Mouse (Mus musculus): ENCODE results near the gene Sdk2. TPM values are rescaled to one million over a fixed set of nuclear protein-coding genes. Genes with fewer than 3 reads are reported as not detected.

Sdk2 gene
- total RNA-seq (2014; fragmentation: Nextera tagmentation) = not detected in 2 replicates
- not detected in 2 replicates for total RNA-seq (2017)

- no peak for ATAC-seq (replicated peaks; ENCODE audit: low FRiP score, low TSS enrichment, poor library complexity, severe bottlenecking)
Observed at GRCm38 (mm10) chr11:114066951-114067762, at the start of gene Sdk2. Sdk2 (minus strand) TSS chr11:114067046.

GRCm38 (mm10) chr11:114115077-114115476 lies 48.2 kb upstream of the Sdk2 start:
- ATAC-seq (replicated peaks; ENCODE audit: low FRiP score, low TSS enrichment, poor library complexity, severe bottlenecking) = no peak

GRCm38 (mm10) chr11:114114674-114115073 lies 47.8 kb upstream of the Sdk2 start:
- no peak for ATAC-seq (replicated peaks; ENCODE audit: low FRiP score, low TSS enrichment, poor library complexity, severe bottlenecking)

- ATAC-seq (replicated peaks; ENCODE audit: low FRiP score, low TSS enrichment, poor library complexity, severe bottlenecking) = no peak
Observed at GRCm38 (mm10) chr11:114110851-114111250, 44.0 kb upstream of the Sdk2 start.

- no peak for ATAC-seq (replicated peaks; ENCODE audit: low FRiP score, low TSS enrichment, poor library complexity, severe bottlenecking)
Observed at GRCm38 (mm10) chr11:114093636-114094035, 26.8 kb upstream of the Sdk2 start.

GRCm38 (mm10) chr11:114093175-114093574 lies 26.3 kb upstream of the Sdk2 start:
- ATAC-seq (replicated peaks; ENCODE audit: low FRiP score, low TSS enrichment, poor library complexity, severe bottlenecking) = no peak

GRCm38 (mm10) chr11:114080606-114081005 lies 13.8 kb upstream of the Sdk2 start:
- no peak for ATAC-seq (replicated peaks; ENCODE audit: low FRiP score, low TSS enrichment, poor library complexity, severe bottlenecking)

GRCm38 (mm10) chr11:114072644-114073043 lies 5.8 kb upstream of the Sdk2 start:
- ATAC-seq (replicated peaks; ENCODE audit: low FRiP score, low TSS enrichment, poor library complexity, severe bottlenecking) = no peak

GRCm38 (mm10) chr11:114071998-114072397 lies 5.2 kb upstream of the Sdk2 start:
- no peak for ATAC-seq (replicated peaks; ENCODE audit: low FRiP score, low TSS enrichment, poor library complexity, severe bottlenecking)

- ATAC-seq (replicated peaks; ENCODE audit: low FRiP score, low TSS enrichment, poor library complexity, severe bottlenecking) = no peak
Observed at GRCm38 (mm10) chr11:114070881-114071280, 4.0 kb upstream of the Sdk2 start.

GRCm38 (mm10) chr11:114070131-114070530 lies 3.3 kb upstream of the Sdk2 start:
- ATAC-seq (replicated peaks; ENCODE audit: low FRiP score, low TSS enrichment, poor library complexity, severe bottlenecking) = no peak

GRCm38 (mm10) chr11:114068390-114068789 lies 1.5 kb upstream of the Sdk2 start:
- ATAC-seq (replicated peaks; ENCODE audit: low FRiP score, low TSS enrichment, poor library complexity, severe bottlenecking) = peak; percentile 72

- ATAC-seq (replicated peaks; ENCODE audit: low FRiP score, low TSS enrichment, poor library complexity, severe bottlenecking) = no peak
Observed at GRCm38 (mm10) chr11:114066098-114066950, 522 bp downstream of the Sdk2 start.

- no peak for ATAC-seq (replicated peaks; ENCODE audit: low FRiP score, low TSS enrichment, poor library complexity, severe bottlenecking)
Observed at GRCm38 (mm10) chr11:114065596-114065995, 1.2 kb downstream of the Sdk2 start.

- ATAC-seq (replicated peaks; ENCODE audit: low FRiP score, low TSS enrichment, poor library complexity, severe bottlenecking) = no peak
Observed at GRCm38 (mm10) chr11:114064871-114065388, 1.9 kb downstream of the Sdk2 start.

GRCm38 (mm10) chr11:114061946-114062345 lies 4.9 kb downstream of the Sdk2 start:
- ATAC-seq (replicated peaks; ENCODE audit: low FRiP score, low TSS enrichment, poor library complexity, severe bottlenecking) = no peak

GRCm38 (mm10) chr11:114061265-114061664 lies 5.6 kb downstream of the Sdk2 start:
- ATAC-seq (replicated peaks; ENCODE audit: low FRiP score, low TSS enrichment, poor library complexity, severe bottlenecking) = no peak

- no peak for ATAC-seq (replicated peaks; ENCODE audit: low FRiP score, low TSS enrichment, poor library complexity, severe bottlenecking)
Observed at GRCm38 (mm10) chr11:114056351-114056750, 10.5 kb downstream of the Sdk2 start.

GRCm38 (mm10) chr11:114054581-114055315 lies 12.1 kb downstream of the Sdk2 start:
- no peak for ATAC-seq (replicated peaks; ENCODE audit: low FRiP score, low TSS enrichment, poor library complexity, severe bottlenecking)

GRCm38 (mm10) chr11:114051361-114051760 lies 15.5 kb downstream of the Sdk2 start:
- ATAC-seq (replicated peaks; ENCODE audit: low FRiP score, low TSS enrichment, poor library complexity, severe bottlenecking) = no peak
